Mouse (Mus musculus) retina, postnatal 1 day (tissue): ENCODE measurements at regions not wholly inside any gene's neighbourhood (a gene's known extent, or its start where the extent isn't known, plus 50 kb on each side); places are given as distances from the start of the nearest gene placed in this dataset.
A peak's percentile ranks its signal among the peaks of the same experiment; 100 is the strongest.

Source experiments
- DNase-seq: peaks from one replicate; pipeline ENCODE4 v3.0.0-alpha.2; 2012

DNA sequence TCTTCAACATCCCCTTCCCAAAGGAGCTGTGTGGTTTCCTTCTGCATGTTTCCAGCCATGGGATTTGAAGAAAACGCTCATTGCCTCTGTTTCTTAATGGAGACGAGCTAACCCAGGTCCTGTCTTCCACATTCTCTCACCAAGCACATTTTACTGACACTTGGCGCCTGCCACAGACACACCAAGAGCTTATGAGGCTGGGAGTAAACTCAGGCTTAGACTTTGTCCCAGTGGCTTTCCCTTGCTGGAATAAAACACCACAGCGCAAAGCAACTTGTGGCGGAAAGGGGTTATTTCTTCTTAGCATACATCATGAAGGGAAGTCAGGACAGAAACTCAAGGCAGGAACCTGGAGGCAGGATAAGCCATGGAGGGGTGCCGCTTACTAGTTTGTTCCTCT is 184.5 kb upstream of the Hes1 start:
- DNase-seq = no peak

DNA sequence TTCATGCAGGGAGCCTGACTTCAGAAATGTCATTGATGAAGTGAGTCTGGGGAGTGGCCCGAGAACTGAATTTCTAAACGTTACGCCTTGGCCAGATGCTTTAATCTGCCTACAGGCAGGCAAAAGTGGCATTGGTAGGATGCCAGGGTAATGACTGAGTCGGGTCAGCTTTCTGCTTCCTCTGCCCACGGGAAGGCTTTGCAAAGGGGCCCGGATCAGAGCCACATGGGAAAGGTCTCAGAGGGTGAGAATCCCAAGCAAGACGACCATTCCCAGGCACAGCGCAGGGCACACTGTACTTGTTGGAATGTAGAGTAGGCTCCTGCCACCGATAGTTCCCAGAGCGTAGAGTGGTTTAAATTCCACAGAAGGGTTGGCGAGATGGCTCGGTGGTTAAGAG is 182.7 kb upstream of the Hes1 start:
- no peak for DNase-seq

DNA sequence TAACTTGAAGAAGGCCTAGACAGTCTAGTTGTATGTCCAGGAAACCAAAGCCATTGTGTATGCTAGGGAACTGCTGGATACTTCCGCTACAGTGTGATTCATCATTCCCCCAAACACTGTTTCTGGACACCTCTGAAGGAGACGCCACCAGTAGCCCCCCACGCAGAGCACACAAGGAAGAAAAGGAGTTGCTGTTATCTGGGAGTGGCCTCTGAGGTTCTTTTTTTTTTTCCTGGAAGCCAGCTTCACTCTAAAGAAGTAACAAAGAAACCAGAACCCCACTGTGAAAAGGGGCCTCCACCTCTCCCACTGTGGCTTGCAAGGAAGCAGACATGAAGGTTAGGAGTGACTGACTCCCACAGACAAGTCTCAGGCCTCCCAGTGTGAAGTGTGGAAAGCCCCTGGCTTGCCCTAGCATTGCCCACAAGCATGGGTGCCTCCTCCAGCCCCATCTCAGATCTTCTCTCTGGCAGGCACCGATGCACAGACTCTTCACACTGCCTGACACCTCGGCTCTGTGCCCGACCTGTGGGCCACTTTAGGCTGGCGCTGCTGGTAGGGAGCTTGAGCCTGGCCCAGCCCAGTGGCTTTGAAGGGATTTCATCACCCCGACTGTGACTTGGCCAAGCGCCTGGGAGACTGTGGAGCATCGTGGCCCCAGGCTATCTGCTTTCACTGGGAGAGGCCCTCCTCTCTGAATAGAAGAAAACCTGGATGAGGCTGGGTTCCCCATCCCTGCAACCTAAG is 181.8 kb upstream of the Hes1 start:
- peak; percentile 93 for DNase-seq

DNA sequence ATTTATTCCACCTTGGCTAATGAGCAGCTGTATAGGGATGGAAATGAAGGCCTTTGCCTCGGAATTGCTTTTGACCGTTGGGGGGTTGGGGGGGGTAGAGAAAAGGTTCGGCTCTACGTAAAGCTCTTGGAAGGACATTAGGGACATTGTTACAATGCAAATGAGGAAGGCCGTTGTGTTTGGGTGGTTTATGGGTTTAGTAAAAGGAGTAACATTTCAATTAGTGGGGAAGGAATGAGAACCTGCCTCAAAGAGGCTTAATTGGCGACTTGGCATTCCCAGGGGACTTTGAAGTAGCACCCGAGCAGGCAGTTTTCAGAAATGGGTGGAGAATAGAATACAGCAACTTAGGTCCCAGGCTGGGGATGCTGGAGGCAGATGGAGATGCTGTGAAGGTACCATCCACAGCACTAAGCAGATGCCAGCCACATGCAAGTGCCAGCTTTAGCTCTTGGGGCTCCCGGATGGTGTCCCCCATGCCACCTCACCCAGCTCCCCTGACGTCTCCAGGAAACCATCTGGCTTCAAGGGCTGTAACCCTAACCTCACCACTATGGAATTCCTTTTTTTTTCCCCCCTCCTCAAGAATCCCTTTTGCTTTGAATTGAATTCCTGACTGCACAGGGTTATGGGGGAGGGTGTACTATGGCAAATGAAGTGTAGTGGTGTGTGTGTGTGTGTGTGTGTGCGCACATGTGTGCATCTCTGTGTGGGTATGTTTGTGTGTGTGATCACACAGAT is 180.8 kb upstream of the Hes1 start:
- peak; percentile 97 for DNase-seq

DNA sequence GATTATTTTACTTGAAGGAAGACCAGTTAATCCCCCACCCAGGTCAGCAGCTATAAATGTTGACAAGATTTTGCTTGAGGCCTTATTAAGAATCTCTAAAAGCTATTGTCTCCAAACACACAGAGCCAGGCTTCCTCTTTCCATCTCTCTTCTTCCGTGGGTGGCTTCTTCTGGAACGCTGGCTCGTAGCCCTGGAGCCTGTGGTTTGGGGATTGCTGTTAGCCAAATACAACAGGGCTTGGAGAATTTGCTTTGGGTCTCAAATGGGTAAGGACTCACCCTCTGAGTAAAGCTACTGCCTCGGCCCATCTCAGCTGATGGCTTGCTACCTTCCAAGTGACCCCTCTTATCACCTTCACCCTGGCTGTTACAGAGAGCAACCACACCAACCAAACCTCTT is 179.3 kb upstream of the Hes1 start:
- DNase-seq = no peak

DNA sequence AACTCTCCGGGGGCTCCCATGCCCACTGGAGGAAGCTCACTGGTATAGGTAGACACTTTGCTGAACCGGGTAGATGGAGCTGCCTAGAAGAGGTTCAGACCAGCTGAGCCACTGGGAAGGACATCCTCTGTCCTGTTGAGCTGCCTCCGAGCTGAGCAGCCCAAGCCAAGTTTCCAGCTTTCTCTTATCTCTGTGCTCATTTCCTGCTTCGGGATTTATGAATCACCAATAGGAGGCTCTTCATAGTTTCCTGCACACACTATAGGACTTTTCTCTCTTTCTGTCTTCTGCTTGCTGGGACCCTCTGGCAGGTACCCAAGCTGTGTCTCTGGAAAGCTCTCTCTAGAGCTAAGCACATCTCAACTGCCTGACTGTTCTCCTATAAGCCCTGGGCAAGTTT is 177.4 kb upstream of the Hes1 start:
- DNase-seq = no peak

DNA sequence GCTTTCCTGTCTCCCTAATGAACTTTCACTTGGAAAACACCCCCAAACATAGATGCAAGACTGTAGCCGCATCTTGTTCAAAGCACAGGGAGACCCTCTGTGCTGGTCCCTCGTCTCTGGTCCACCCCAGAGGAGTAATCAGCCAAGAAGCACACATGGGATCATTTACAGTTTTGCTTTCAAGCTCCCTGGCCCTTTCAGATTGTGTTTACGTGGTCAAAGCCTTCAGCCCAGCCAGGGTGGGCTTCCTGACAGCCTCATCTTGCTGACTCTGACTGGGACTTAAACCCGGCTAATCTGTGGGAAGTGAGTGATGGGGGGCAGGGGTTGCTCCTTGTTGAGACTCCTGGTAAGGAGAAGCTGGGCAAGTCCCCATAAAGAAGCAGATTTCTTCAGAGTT is 174.8 kb upstream of the Hes1 start:
- DNase-seq = no peak

DNA sequence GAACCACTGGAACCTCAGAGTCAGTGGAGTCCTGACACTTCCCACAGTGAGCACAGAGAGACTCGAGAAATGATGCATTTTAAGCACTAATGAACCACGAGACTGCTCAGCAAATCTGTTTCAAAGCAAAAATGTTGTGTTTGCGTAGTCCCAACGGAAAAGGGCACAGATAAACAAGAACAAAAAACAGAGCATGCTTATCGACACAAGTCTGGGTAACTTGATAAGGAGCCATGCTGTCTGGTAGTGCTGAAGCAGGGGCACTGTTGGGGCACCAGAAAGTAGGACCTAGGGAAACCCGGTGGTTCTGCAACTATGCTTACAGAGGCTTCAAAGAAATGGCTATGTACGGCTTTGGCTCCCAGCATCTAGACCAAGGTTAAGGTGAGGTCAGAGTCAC is 172.7 kb upstream of the Hes1 start:
- DNase-seq = no peak

DNA sequence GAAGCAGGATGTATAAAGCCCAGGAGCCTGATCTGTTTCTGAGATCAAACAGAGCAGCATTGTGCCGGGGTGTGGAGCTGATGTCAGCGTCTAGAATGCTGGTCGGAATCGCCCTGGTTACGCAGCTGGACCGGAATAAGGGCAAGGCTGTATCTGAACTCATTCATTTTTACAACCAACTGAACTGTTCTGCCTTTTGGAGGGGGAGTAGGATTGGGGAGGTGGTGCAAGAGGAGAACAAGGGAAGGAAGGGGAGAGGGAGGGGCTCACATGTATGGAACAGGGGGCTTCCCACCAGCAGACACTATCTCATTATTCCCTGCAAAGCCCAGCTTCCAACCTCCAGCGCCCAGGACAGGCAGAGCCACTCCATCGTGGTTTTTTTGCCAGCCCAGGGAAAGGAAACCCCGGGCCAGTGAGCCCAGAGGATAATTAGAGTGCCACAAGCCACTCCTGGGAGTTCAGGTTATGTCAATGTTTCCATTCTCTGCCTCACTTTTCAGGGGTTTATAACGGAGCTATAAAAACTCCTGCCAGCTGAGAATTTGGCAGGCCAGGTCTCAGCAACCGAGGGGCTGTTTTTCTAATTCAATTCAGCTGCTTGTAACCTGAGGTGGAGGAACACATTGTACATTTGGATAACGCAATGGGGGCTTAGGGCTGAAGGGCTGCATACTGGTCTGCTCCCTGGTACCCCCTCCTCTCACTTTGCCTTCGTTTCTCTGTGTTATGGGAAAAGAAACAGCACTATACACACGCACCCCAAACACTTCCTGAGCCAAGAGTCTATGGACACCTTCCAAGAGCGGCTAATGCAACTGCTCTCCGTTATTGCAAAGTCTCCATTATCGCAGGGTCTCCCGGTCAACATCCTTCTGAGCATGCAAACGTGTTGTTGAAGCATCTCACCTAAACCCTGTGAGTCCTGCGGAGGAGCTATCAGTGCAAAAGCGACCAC is 170.0 kb upstream of the Hes1 start:
- DNase-seq = peak; percentile 73

DNA sequence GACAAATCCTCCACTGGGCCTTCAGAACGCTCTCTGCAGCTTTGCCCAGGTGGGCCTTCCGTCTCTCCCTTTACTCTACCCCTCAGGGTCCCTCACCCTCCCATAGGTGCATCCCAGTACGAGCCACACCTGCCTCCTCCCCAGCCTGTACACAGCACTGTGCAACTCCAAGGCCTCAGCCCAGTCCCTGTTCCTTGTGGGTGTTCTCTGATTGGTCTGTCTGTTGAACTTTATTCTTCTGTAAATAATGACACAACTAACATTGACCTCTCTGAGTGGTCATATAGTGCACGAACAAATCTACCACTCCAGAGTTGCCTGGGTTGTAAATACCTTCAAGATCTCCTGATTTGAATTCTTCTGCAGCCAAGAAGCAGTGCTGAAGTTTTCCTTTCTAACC is 167.8 kb upstream of the Hes1 start:
- DNase-seq = no peak

DNA sequence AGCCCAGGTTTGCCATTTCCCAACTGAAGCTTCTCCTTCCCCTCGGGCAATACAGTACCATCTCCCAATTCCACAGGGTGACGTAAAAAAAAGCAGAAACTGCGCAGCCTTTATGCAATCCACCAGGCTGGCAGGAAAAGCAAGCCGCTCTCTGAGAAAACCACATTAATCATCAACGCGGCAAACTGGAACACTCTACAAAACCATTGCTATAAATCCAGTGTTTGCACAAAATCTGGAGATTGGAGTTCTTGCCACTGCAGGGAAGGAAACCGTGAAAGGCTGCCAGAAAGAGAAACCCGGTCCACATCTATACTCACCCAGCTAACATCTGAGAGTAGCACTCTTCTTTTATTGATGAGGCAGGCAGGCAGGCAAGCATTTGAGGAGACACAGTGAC is 160.7 kb upstream of the Hes1 start:
- no peak for DNase-seq

DNA sequence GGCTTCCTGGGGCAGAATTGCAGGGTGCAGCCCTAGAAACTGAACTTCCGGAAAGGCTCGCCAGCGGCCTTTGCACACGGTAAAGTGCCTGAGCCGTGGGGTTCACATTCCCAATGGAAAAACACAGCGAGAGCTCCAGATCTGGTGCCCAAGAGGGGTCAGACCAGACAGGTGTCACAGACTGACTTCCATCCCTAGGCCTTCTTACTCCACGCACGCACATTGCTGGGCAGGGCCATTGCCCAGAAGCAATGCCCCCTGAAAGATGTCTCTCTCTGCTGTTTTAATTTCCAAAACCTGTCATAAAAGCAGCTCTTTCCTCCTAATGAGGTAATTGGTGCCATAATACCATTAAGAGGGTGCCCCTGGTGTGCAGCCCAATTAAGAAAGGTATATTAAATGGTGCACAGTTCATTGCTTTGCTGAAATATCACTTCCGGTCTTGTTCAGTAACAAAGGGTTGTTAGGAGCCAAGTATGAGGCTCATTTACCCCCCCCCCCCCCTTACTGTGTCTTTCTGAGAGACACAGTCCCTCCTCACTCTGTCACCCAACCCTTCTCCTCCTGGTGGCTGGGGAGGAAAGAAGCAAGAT is 159.9 kb upstream of the Hes1 start:
- peak; percentile 46 for DNase-seq

DNA sequence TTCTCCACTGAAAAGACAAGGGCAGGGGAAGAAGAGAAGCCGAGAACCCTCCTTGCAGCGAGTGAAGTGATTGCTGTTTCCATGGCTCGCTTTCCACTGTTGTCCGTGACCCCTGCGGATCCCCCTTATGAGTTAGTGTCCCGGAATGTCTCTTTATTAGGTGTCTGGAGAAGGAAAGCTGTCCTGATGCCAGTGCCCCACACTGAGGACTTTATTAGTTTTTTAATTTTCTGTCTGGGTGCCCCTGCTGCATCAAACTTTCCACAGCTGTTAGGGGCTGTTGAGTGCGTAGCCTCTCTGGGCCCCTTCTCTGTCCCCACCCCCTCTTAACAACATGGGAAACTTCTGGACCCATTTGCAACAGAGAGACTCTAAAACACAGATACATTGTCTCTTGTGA is 156.9 kb upstream of the Hes1 start:
- no peak for DNase-seq

DNA sequence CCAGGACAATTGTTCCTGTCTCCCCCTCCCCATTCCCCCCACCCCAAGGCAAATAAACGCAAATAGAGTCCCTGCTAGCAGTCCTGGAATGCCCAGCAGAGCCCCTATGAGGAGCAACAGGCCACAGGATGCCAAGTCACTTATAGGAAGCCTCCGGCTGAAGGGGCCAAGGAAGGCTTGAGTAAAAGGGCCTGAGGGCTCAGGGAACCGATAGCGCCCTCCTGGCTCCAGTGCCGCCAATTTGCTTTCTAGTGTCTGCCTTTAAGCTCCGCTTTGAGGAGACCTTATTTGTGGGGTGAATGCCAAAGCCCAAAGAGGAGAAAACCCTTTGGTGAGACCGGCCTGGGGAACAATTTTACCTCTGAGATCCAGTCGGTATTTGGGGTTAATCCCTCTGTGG is 156.2 kb upstream of the Hes1 start:
- no peak for DNase-seq

DNA sequence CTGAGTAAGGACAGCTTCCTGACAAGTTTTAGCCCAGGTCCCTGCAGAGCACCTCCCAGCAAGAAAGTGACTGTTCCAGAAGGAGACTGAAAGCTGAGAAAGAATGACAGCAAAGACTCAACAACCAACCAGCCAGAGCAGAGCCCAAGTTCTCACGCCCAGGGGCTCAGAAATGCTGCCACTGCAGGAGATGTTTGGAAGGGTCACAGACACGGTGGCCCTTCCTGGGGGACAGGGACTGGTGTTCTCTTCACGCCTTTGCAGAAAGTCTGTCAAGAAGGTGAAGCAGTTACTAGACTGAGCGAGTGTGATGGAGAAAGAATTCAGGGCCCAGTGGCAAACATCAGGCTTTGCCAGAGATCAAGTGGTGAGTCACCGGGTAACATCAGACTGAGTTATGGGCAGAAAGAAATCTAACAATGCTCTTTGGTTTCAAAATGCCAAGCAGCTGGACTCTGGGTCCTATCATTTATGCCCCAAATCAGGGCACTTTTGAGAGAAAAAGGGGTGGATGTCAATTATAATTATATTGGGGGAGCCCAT is 154.2 kb upstream of the Hes1 start:
- DNase-seq = no peak

DNA sequence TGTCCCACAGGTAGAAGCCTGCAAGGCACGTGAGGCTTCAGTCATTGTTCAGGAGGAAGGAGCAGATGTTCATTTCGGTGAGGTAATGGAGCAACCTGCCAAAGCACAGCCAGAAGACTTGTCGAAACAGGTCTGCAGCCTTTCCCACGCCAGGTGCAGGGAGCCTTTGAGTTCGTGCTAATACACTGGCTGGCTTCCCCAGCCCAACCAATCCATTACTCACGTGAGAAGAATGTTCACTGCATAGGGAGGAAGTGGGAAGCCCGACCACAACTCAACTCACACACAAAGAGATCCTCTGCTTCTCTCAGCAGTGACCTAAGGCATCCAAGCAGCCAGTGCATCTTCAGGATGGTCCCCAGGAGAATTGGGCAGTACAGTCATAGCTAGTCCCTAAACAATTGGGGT is 153.0 kb upstream of the Hes1 start:
- DNase-seq = no peak

DNA sequence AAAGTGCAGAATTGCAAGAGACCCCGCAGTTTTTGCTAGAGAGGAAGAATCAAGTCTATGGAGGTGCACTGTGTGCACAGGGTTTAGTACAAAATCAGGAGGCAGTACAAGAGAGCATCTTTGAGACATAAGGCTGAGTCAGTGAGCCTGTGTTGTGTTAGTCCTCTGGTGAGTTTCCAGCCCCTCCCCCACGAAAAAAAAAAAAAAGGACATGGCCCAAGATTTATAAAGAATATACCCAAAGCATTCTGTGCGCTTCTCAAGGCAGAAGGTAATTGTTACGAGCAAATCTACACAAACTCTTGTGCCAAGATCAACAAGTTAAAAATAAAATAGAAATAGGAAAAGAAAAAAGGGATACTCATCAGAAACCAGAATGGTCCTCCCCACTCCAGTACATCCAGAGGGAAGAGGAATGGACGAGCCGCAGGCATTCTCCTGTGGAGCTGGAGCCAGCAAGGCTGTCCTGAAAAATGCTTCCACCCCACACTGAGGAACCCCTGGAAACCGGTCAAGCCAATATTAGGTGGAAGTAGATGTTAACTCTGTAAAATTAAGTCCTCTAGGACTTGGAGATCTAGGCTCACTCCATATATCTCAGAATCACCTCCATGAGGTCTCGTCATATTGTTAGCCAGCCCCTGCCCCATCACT is 150.7 kb upstream of the Hes1 start:
- DNase-seq = no peak

DNA sequence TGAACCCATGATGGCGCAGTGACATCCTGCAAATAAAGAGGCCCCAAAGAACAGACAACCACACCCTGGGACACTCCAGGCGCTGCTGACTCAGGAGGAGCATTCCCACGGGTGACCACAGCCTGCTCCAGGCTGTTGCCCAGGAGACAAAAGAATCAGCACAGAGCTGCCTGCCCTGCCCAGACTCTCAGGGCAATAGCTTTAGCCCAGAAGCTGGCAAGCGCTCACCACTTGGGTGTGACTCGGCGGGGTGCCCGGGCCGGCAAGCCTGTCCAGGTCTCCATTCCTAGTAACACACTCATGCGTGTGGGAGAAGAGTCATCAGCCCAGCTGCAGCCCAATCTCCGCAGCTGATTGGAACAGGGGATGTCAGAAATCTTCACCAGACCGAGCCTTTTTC is 148.8 kb upstream of the Hes1 start:
- peak; percentile 70 for DNase-seq

DNA sequence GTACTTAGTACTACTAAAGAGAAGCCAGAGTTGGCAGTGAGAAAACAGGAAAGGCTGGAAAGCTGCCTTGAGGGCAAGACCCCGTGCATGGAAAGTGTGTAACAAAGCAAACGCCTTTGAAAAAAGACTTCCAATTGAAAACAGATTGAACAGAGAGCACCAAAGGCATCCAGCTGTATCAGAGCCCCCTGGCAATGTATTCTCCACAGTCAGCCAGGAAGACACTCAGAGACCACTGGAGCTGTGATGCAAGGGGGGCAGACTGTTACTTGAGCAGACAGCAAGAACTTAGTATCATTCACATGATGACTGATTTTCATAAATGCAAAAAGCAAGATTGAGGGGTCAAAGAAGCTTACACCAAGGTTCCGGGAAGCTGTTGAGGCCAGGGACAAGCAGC is 146.2 kb upstream of the Hes1 start:
- DNase-seq = no peak

DNA sequence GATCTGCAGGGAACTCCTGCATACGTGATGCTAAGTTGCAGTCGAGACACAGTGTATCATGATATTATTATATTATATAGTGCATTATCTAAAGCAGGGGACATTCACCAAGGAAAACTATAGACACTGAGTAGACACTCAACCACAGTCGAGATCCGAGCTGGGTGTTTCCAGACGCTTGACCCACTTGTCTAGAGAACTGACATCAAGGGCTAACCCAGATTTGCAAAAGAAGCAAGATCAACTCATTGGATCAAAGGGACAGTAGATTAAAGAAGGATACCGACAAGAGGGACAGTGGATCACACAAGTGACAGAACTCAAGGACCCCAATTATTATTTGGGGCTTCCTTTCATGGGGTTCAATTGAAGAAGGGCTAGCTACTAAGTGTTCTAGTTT is 145.8 kb upstream of the Hes1 start:
- no peak for DNase-seq

DNA sequence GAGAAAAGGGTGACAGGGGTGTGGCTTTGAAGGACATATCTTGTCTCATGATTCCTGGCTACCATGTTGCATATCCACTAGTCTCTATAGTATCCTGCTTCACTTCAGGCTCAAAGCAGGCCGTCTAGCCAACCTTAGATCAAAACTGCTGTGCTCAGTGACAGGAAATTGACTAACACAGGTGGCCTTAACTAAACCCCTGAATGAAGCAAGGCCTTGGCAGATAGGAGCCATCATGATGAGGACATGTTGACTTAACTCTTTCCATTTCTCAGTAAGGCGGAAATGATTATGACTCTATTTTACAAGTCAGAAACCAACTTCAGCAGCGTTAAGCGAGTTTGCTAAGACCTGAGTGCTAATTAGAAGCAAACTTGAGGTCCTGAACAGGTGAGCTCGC is 143.2 kb upstream of the Hes1 start:
- no peak for DNase-seq

DNA sequence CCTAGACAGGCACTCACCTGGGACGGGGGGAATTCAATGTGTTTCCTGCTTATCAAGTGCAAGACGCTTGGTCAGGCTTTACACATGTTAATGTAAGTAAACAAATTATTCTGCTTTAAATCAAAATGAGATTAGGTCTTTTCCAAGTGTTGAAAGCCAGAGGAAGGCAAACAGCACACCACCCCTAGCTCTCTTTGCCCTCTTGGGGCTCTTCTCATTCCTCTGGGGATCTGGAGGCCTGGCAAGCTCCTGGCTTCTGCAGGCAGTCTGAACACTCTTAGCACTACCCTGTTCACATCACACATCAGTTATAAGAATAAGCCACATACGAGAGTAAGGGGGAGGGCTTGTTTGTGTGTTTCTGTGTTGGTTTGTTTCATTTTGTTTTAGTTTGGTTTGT is 142.8 kb upstream of the Hes1 start:
- DNase-seq = no peak
